8 mouse cellular contexts compared by ENCODE assay signal in genomic region chr12:99561333-99561766, GRCm38 (mm10). TPM values are rescaled to one million over a fixed set of nuclear protein-coding genes. Genes with fewer than 3 reads are reported as not detected.
DNase-seq lines count a peak whose midpoint lies in the region; ATAC-seq and TF ChIP-seq lines count a peak whose summit lies in the region.

No protein-coding gene starts in this region.

- H3K36me3 ChIP-seq in hindbrain, embryonic 10.5 days, result no peaks in the 10 kb centered on the region
- peaks cover 7% of the 10 kb centered on the region for H3K36me3 ChIP-seq in megakaryocyte, embryonic 14.5 days (replicated peaks; ENCODE audit: low read length)

- TF ChIP-seq POLR2A in cortical plate, adult 2 months (IDR thresholded peaks at IDR 0.05; ENCODE audit: extremely low read depth, insufficient read depth, low read length), result no peak

- H3K4me1 ChIP-seq in cortical plate, adult 2 months (ENCODE audit: control insufficient read depth, insufficient read depth, low read length), result peaks cover 3% of the 10 kb centered on the region; the same call in 1 of the 2 replicates
- H3K4me1 ChIP-seq in hindbrain, embryonic 10.5 days (replicated peaks), result peaks cover 31% of the 10 kb centered on the region
- peaks cover 69% of the 10 kb centered on the region for H3K4me1 ChIP-seq in megakaryocyte, embryonic 14.5 days

- 28% methylated on average over 3 of the region's 3 CpGs for WGBS in hindbrain, embryonic 10.5 days

- no peaks in the 10 kb centered on the region for H3K9me3 ChIP-seq in hindbrain, embryonic 10.5 days
- no peaks in the 10 kb centered on the region for H3K9me3 ChIP-seq in megakaryocyte, embryonic 14.5 days

- peak overlapping the region; percentile 94 for H3K27ac ChIP-seq in layer of hippocampus, adult 2 months
- H3K27ac ChIP-seq in cortical plate, adult 2 months (ENCODE audit: insufficient read depth, low read length), result no peak overlapping the region
- H3K27ac ChIP-seq in hindbrain, embryonic 10.5 days, result peak overlapping the region; percentile 96

- peaks cover 6% of the 10 kb centered on the region; the same call in 1 of the 2 replicates for H3K27me3 ChIP-seq in hindbrain, embryonic 10.5 days (ENCODE audit: insufficient read depth, poor library complexity, severe bottlenecking)
- no peaks in the 10 kb centered on the region for H3K27me3 ChIP-seq in megakaryocyte, embryonic 14.5 days (replicated peaks)

- TF ChIP-seq CTCF in layer of hippocampus, adult 2 months (conservative IDR thresholded peaks at IDR 0.05), result no peak
- TF ChIP-seq CTCF in cortical plate, adult 2 months (IDR thresholded peaks at IDR 0.05; ENCODE audit: extremely low read depth, insufficient read depth, low read length), result no peak

- peak overlapping the region; percentile 79 for H3K4me3 ChIP-seq in layer of hippocampus, adult 2 months
- peak overlapping the region; percentile 75; the same call in 1 of the 2 replicates for H3K4me3 ChIP-seq in cortical plate, adult 2 months (ENCODE audit: insufficient read depth, low read length)
- peak overlapping the region; percentile 80 for H3K4me3 ChIP-seq in hindbrain, embryonic 10.5 days
- peak overlapping the region; percentile 94 for H3K4me3 ChIP-seq in megakaryocyte, embryonic 14.5 days (replicated peaks)

- ATAC-seq in erythroid progenitor cell, adult 5-6 weeks (replicated peaks; ENCODE audit: low FRiP score, poor library complexity, severe bottlenecking), result no peak

- DNase-seq in layer of hippocampus, adult 2 months (ENCODE audit: low spot score in 2 of 2), result no peak
- DNase-seq in layer of hippocampus, adult 9-11 months, result no peak
- peak; percentile 51 for DNase-seq in hindbrain, embryonic 10.5 days (ENCODE audit: low spot score)
- DNase-seq in thymus, postnatal 25 days, result peak; percentile 28
- no peak for DNase-seq in frontal cortex, postnatal 25 days (ENCODE audit: low spot score in 2 of 2)

RNA-seq across cellular contexts. Expression of gene Foxn3, which starts 2.0 kb away (rescaled TPM):
- total RNA-seq in layer of hippocampus, adult 2 months (2021), result 10 to 100 TPM; 45.9 to 53.7 TPM
- 23.6 and 24.9 TPM in 2 replicates for polyA plus RNA-seq in cortical plate, adult 2 months (2012; rRNA removed)
- 56.3 and 63.8 TPM in 2 replicates for polyA plus RNA-seq in hindbrain, embryonic 10.5 days (2016; fragmentation: Nextera tagmentation; extraction: Ambion mirVana)
- 7.7 and 20.5 TPM in 2 replicates for polyA plus RNA-seq in megakaryocyte, embryonic 14.5 days (2012; ENCODE audit: insufficient read depth, low replicate concordance)
- 106 and 123 TPM in 2 replicates for total RNA-seq in erythroid progenitor cell, adult 5-6 weeks (2015; ENCODE audit: low replicate concordance)
- 52.2 and 58.2 TPM in 2 replicates for total RNA-seq in erythroid progenitor cell, adult 5-6 weeks (2017; ENCODE audit: low replicate concordance)

Comparison
In these comparisons a context has a peak if more than half of its experiments do, and no peak if none do; other contexts are left out.
1. DNase-seq: peak in hindbrain, embryonic 10.5 days (single experiment) and thymus, postnatal 25 days (single experiment); none in layer of hippocampus, adult 2 months (0 of 2), layer of hippocampus, adult 9-11 months (single experiment) and frontal cortex, postnatal 25 days (0 of 2).
2. Peak in every context shown above with its lines, with median percentiles within 50 percentile points of each other: H3K4me3 ChIP-seq.